ENCODE assay signal across 12 mouse cellular contexts in the genomic region with DNA sequence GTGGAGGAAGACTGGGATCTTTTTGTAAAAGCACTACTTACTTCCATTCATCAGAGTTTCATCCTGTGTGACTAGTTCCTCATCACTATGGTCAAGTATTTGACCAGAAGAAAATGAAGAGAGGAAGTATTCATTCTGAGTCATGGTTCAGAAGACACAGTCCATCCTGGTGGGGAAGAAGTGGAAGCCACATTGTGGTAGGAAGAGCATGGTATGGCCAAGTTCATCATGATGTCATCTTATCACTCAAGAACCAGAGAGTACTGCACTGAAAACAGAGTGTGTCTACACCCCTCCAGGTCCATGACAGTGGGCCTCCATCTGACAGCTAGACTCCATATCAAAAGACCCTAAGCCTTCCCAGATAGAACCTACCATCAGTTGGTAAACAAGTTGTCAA.
"Had no signal": no experiment of that assay in that cellular context is flagged by ENCODE, and none has a peak within 500 bp of the region (broad histone marks: within the 10 kb centered on the region; RNA-seq: fewer than 3 reads in every experiment).

No protein-coding gene starts in this region.

- ATAC-seq: intestine, embryonic 16.5 days; midbrain, embryonic 15.5 days had no signal

- H3K36me3 ChIP-seq: limb, embryonic 15.5 days; liver, embryonic 13.5 days; midbrain, embryonic 15.5 days; neural tube, embryonic 13.5 days had no signal

- H3K27me3 ChIP-seq: limb, embryonic 15.5 days; liver, embryonic 13.5 days; midbrain, embryonic 15.5 days; neural tube, embryonic 13.5 days had no signal

- H3K4me1 ChIP-seq: limb, embryonic 15.5 days; midbrain, embryonic 15.5 days; neural tube, embryonic 13.5 days had no signal

- H3K4me3 ChIP-seq: layer of hippocampus, adult 2 months; limb, embryonic 15.5 days; liver, embryonic 13.5 days; midbrain, embryonic 15.5 days; neural tube, embryonic 13.5 days had no signal

- DNase-seq: kidney, adult 8-10 months; kidney, postnatal 4 days; liver, embryonic 13.5 days; lung, adult 18-20 months; right cerebral cortex, adult 18-20 months; right cerebral cortex, postnatal 25 days; thymus, postnatal 36 days had no signal

- H3K9me3 ChIP-seq: limb, embryonic 15.5 days; liver, embryonic 13.5 days; midbrain, embryonic 15.5 days; neural tube, embryonic 13.5 days had no signal
